Mouse (Mus musculus) kidney, postnatal 0 days (tissue): Measurements from ENCODE around the gene Esrrb. TPM values are rescaled to one million over a fixed set of nuclear protein-coding genes. Genes with fewer than 3 reads are reported as not detected.

ENCODE experiments used
- ATAC-seq: fragments of 200-750 bp; cut with Nextera tagmentation; replicated peaks from 2 replicates; pipeline ENCODE4 v1.8.0; 2017; ENCODE audit warnings: low read depth, moderate number of reproducible peaks, moderate TSS enrichment, moderate library complexity; ENCODE audit not compliant: low FRiP score
- DNase-seq: peaks from one replicate; pipeline ENCODE4 v3.0.0-alpha.2; 2016; ENCODE audit warnings: low spot score
- H3K27ac ChIP-seq: fragments of 300-500 bp; sonication (generic); 2 replicates; pipeline ENCODE4 v1.5.1; 2014; ENCODE audit warnings: mild to moderate bottlenecking
- H3K27me3 ChIP-seq: fragments of 300-500 bp; sonication (generic); 2 replicates; pipeline ENCODE4 v1.6.1; 2014; ENCODE audit warnings: low read length, mixed read lengths; ENCODE audit not compliant: insufficient read depth
- H3K36me3 ChIP-seq: fragments of 300-500 bp; sonication (generic); 2 replicates; pipeline ENCODE4 v1.6.1; 2014; ENCODE audit warnings: low read length, mixed read lengths; ENCODE audit not compliant: insufficient read depth
- H3K4me1 ChIP-seq: fragments of 300-500 bp; sonication (generic); replicated peaks from 2 replicates; pipeline ENCODE4 v1.6.1; 2014; ENCODE audit warnings: antibody characterized with exemption, low read length, mixed read lengths; ENCODE audit not compliant: insufficient read depth
- H3K4me2 ChIP-seq: fragments of 300-500 bp; sonication (generic); 2 replicates; pipeline ENCODE4 v1.6.1; 2014; ENCODE audit warnings: mild to moderate bottlenecking, low read length, moderate library complexity, mixed read lengths
- H3K4me3 ChIP-seq: fragments of 300-500 bp; sonication (generic); replicated peaks from 2 replicates; pipeline ENCODE4 v1.5.1; 2014; ENCODE audit warnings: low read depth, low read length
- H3K9ac ChIP-seq: fragments of 300-500 bp; sonication (generic); 2 replicates; pipeline ENCODE4 v1.6.1; 2014; ENCODE audit warnings: low read depth, low read length
- H3K9me3 ChIP-seq: fragments of 300-500 bp; sonication (generic); replicated peaks from 2 replicates; pipeline ENCODE4 v1.6.1; 2016; ENCODE audit warnings: low read length, inconsistent platforms, mixed read lengths
- CTCF ChIP-seq: IDR thresholded peaks from 2 replicates; pipeline ENCODE4 v1.5.1; 2016; ENCODE audit warnings: antibody characterized with exemption, low read depth, mild to moderate bottlenecking, moderate library complexity
- WGBS: fragments of 180-500 bp; shearing (Covaris S2); extraction: QIAGEN DNeasy Blood & Tissue Kit; methylation state at CpG from one replicate; pipeline ENCODE4 v1.1.7; 2014; 5-methylcytosine and 5-hydroxymethylcytosine counted together
- polyA plus RNA-seq: library from polyadenylated mRNA; unstranded; fragments of >200 nt; fragmentation: Nextera tagmentation; extraction: Ambion mirVana; gene quantifications from 2 replicates; pipeline ENCODE4 v1.2.1, GENCODE M21; 2015

Esrrb gene
- polyA plus RNA-seq, 1 experiment from 2014 or later = 3.6 TPM

GRCm38 (mm10) chr12:86556796-86557517 is 196.0 kb downstream of the Esrrb start:
- no peak for TF ChIP-seq CTCF
- no peaks in the 10 kb centered on the region for H3K27me3 ChIP-seq
- no peak overlapping the region for H3K4me3 ChIP-seq
- H3K9me3 ChIP-seq = no peaks in the 10 kb centered on the region
- ATAC-seq = no peak
- no peaks in the 10 kb centered on the region for H3K4me1 ChIP-seq
- DNase-seq = no peak
- H3K9ac ChIP-seq = no peak overlapping the region
- H3K36me3 ChIP-seq = no peaks in the 10 kb centered on the region
- no peak overlapping the region for H3K4me2 ChIP-seq
- no peak overlapping the region for H3K27ac ChIP-seq
- 55% methylated on average over 10 of the region's 10 CpGs for WGBS

GRCm38 (mm10) chr12:86558889-86559288 is 198.0 kb downstream of the Esrrb start:
- H3K4me1 ChIP-seq = no peaks in the 10 kb centered on the region
- TF ChIP-seq CTCF = no peak

GRCm38 (mm10) chr12:86562705-86563104 is 201.8 kb downstream of the Esrrb start:
- Histone ChIP-seq H3K9ac (no peak overlapping the region), H3K4me1 (no peaks in the 10 kb centered on the region), H3K27me3 (no peaks in the 10 kb centered on the region), H3K4me2 (no peak overlapping the region), H3K36me3 (no peaks in the 10 kb centered on the region), H3K4me3 (no peak overlapping the region), H3K27ac (no peak overlapping the region), H3K9me3 (no peaks in the 10 kb centered on the region)
- TF ChIP-seq CTCF = no peak
- ATAC-seq = no peak
- WGBS = 67% methylated on average over 3 of the region's 3 CpGs
- no peak for DNase-seq

More at GRCm38 (mm10) chr12:86558889-86559288, 198.0 kb downstream of the Esrrb start:
- Histone ChIP-seq H3K9me3 (no peaks in the 10 kb centered on the region), H3K9ac (no peak overlapping the region), H3K27ac (no peak overlapping the region), H3K4me3 (no peak overlapping the region), H3K4me2 (no peak overlapping the region), H3K27me3 (no peaks in the 10 kb centered on the region), H3K36me3 (no peaks in the 10 kb centered on the region)
- no peak for ATAC-seq
- WGBS = 94% methylated on average over 9 of the region's 9 CpGs
- DNase-seq = no peak

- ATAC-seq = no peak
- H3K4me3 ChIP-seq = no peak overlapping the region
- H3K27ac ChIP-seq = no peak overlapping the region
- no peak for DNase-seq
- H3K9ac ChIP-seq = no peak overlapping the region
- no peaks in the 10 kb centered on the region for H3K36me3 ChIP-seq
- H3K27me3 ChIP-seq = no peaks in the 10 kb centered on the region
- no peaks in the 10 kb centered on the region for H3K9me3 ChIP-seq
- no peaks in the 10 kb centered on the region for H3K4me1 ChIP-seq
- H3K4me2 ChIP-seq = no peak overlapping the region
- no peak for TF ChIP-seq CTCF
- WGBS = 82% methylated on average over 5 of the region's 5 CpGs
Observed at GRCm38 (mm10) chr12:86565996-86566395, 205.1 kb downstream of the Esrrb start.

Other genes with a start within 250 kb of the Esrrb start
- 10.6 and 10.8 TPM in 2 replicates for gene Gpatch2l, start 119.3 kb upstream of the Esrrb start, polyA plus RNA-seq